ENCODE assay signal across 16 mouse cellular contexts in genomic region chr16:71851590-71852190, GRCm38 (mm10).
A peak's percentile ranks its signal among the peaks of the same experiment; 100 is the strongest.
DNase-seq lines count a peak whose midpoint lies in the region.
"Had no signal": no experiment of that assay in that cellular context is flagged by ENCODE, and none has a peak within 500 bp of the region (broad histone marks: within the 10 kb centered on the region; RNA-seq: fewer than 3 reads in every experiment).

No protein-coding gene starts in this region.

- peak; percentile 20 for DNase-seq in embryo, embryonic 11 days
- no peak for DNase-seq in embryo, embryonic 9.5 days (ENCODE audit: extremely low spot score)
- peak; percentile 6 for DNase-seq in kidney, postnatal 10 days
- DNase-seq in kidney, adult 8-10 months: no peak
- peak; percentile 67 for DNase-seq in 3T3-L1 (ENCODE audit: low read depth, low spot score)
- peak; percentile 43 for DNase-seq in mesoderm, embryonic 11.5 days (ENCODE audit: low read depth, low spot score)
- DNase-seq in left cerebral cortex, adult 11 months (ENCODE audit: low spot score): no peak
- DNase-seq: adrenal gland, postnatal 36 days; cerebellum, adult 9-10 months; gastrocnemius, postnatal 25 days; heart, adult 18-20 months; heart, postnatal 10 days; liver, postnatal 0 days; right cerebral cortex, postnatal 4 days; thymus, adult 18-20 months; thymus, postnatal 36 days had no signal

Comparison
In these comparisons a context has a peak if more than half of its experiments do, and no peak if none do; other contexts are left out.
1. DNase-seq: peak in embryo, embryonic 11 days (single experiment), kidney, postnatal 10 days (single experiment), 3T3-L1 (single experiment) and mesoderm, embryonic 11.5 days (single experiment); none in embryo, embryonic 9.5 days (single experiment), kidney, adult 8-10 months (0 of 2) and left cerebral cortex, adult 11 months (single experiment).